12 mouse cellular contexts compared by ENCODE assay signal in genomic region chr16:50072853-50073360, GRCm38 (mm10).
DNase-seq lines count a peak whose midpoint lies in the region; ATAC-seq and TF ChIP-seq lines count a peak whose summit lies in the region.
"Had no signal": no experiment of that assay in that cellular context is flagged by ENCODE, and none has a peak within 500 bp of the region (broad histone marks: within the 10 kb centered on the region; RNA-seq: fewer than 3 reads in every experiment).

No protein-coding gene starts in this region.

- peak; percentile 13 for DNase-seq in embryo, embryonic 10.5 days (ENCODE audit: low spot score)
- no peak for DNase-seq in liver, postnatal 0 days
- DNase-seq in adrenal gland, postnatal 36 days: no peak
- DNase-seq: kidney, adult 8-10 months; lung, postnatal 4 days; thymus, postnatal 25 days had no signal

- no peak for TF ChIP-seq EP300 in liver, postnatal 0 days (IDR thresholded peaks at IDR 0.05; ENCODE audit: low read depth)

- no peak for ATAC-seq in embryonic facial prominence, embryonic 13.5 days (ENCODE audit: insufficient number of reproducible peaks, insufficient read depth, low FRiP score, low TSS enrichment, low read depth)
- peak; percentile 48; the same call in 1 of the 2 replicates for ATAC-seq in hindbrain, embryonic 12.5 days (ENCODE audit: low FRiP score)
- peak; percentile 8; the same call in 1 of the 2 replicates for ATAC-seq in midbrain, embryonic 13.5 days
- no peak for ATAC-seq in megakaryocyte-erythroid progenitor cell, adult 5-6 weeks (replicated peaks; ENCODE audit: low FRiP score, low TSS enrichment, poor library complexity, severe bottlenecking)
- no peak for ATAC-seq in liver, postnatal 0 days
- ATAC-seq: CD4-positive, CD25-positive, alpha-beta regulatory T cell, adult 4 months; liver, embryonic 12.5 days had no signal

- H3K4me1 ChIP-seq in embryonic facial prominence, embryonic 13.5 days: no peaks in the 10 kb centered on the region
- H3K4me1 ChIP-seq in hindbrain, embryonic 12.5 days: no peaks in the 10 kb centered on the region; the same call in 1 of the 2 replicates
- peaks cover 11% of the 10 kb centered on the region for H3K4me1 ChIP-seq in midbrain, embryonic 13.5 days (replicated peaks)
- no peaks in the 10 kb centered on the region for H3K4me1 ChIP-seq in liver, postnatal 0 days (ENCODE audit: insufficient read depth)

- no peaks in the 10 kb centered on the region for H3K9me3 ChIP-seq in embryonic facial prominence, embryonic 13.5 days
- H3K9me3 ChIP-seq in hindbrain, embryonic 12.5 days (replicated peaks): no peaks in the 10 kb centered on the region
- H3K9me3 ChIP-seq in midbrain, embryonic 13.5 days: 0 out of 2 replicates have a peak, but pooled peaks cover 3% of the 10 kb centered on the region
- no peaks in the 10 kb centered on the region for H3K9me3 ChIP-seq in liver, postnatal 0 days (ENCODE audit: low read length)
- H3K9me3 ChIP-seq: liver, embryonic 12.5 days had no signal

- H3K27ac ChIP-seq in embryonic facial prominence, embryonic 13.5 days: no peak overlapping the region
- H3K27ac ChIP-seq in hindbrain, embryonic 12.5 days: no peak overlapping the region
- no peak overlapping the region for H3K27ac ChIP-seq in midbrain, embryonic 13.5 days
- no peak overlapping the region for H3K27ac ChIP-seq in liver, postnatal 0 days (ENCODE audit: low read depth)
- H3K27ac ChIP-seq: liver, embryonic 12.5 days had no signal

- no peak overlapping the region for H3K9ac ChIP-seq in embryonic facial prominence, embryonic 13.5 days
- H3K9ac ChIP-seq in hindbrain, embryonic 12.5 days: 0 out of 2 replicates have a peak overlapping the region, but pooled peaks have one; percentile 38
- peak overlapping the region; percentile 28; the same call in 1 of the 2 replicates for H3K9ac ChIP-seq in midbrain, embryonic 13.5 days (replicated peaks)
- H3K9ac ChIP-seq in liver, postnatal 0 days (replicated peaks): no peak overlapping the region
- H3K9ac ChIP-seq: liver, embryonic 12.5 days had no signal

- peak overlapping the region; percentile 31 for H3K4me2 ChIP-seq in embryonic facial prominence, embryonic 13.5 days
- peak overlapping the region; percentile 45 for H3K4me2 ChIP-seq in hindbrain, embryonic 12.5 days (replicated peaks)
- peak overlapping the region; percentile 49 for H3K4me2 ChIP-seq in midbrain, embryonic 13.5 days (replicated peaks)
- no peak overlapping the region for H3K4me2 ChIP-seq in liver, postnatal 0 days (ENCODE audit: low read depth, low read length)
- H3K4me2 ChIP-seq: liver, embryonic 12.5 days had no signal

- no peaks in the 10 kb centered on the region for H3K27me3 ChIP-seq in embryonic facial prominence, embryonic 13.5 days
- H3K27me3 ChIP-seq in hindbrain, embryonic 12.5 days: no peaks in the 10 kb centered on the region
- no peaks in the 10 kb centered on the region for H3K27me3 ChIP-seq in midbrain, embryonic 13.5 days
- H3K27me3 ChIP-seq in liver, postnatal 0 days (ENCODE audit: insufficient read depth, low read length): no peaks in the 10 kb centered on the region
- H3K27me3 ChIP-seq: liver, embryonic 12.5 days had no signal

- no peak for TF ChIP-seq CTCF in liver, postnatal 0 days (IDR thresholded peaks at IDR 0.05; ENCODE audit: low read depth)

- no peak overlapping the region for H3K4me3 ChIP-seq in embryonic facial prominence, embryonic 13.5 days
- H3K4me3 ChIP-seq in hindbrain, embryonic 12.5 days: peak overlapping the region; percentile 6; the same call in 1 of the 2 replicates
- peak overlapping the region; percentile 20 for H3K4me3 ChIP-seq in midbrain, embryonic 13.5 days (replicated peaks)
- H3K4me3 ChIP-seq in liver, postnatal 0 days (ENCODE audit: low read depth, low read length): no peak overlapping the region
- H3K4me3 ChIP-seq: liver, embryonic 12.5 days had no signal

- H3K36me3 ChIP-seq in embryonic facial prominence, embryonic 13.5 days: no peaks in the 10 kb centered on the region
- no peaks in the 10 kb centered on the region for H3K36me3 ChIP-seq in hindbrain, embryonic 12.5 days
- H3K36me3 ChIP-seq in midbrain, embryonic 13.5 days: no peaks in the 10 kb centered on the region
- no peaks in the 10 kb centered on the region for H3K36me3 ChIP-seq in liver, postnatal 0 days (replicated peaks; ENCODE audit: insufficient read depth, low read length)
- H3K36me3 ChIP-seq: liver, embryonic 12.5 days had no signal

- WGBS in embryonic facial prominence, embryonic 13.5 days: 47% methylated on average over 14 of the region's 14 CpGs
- 32% methylated on average over 14 of the region's 14 CpGs for WGBS in hindbrain, embryonic 12.5 days
- WGBS in midbrain, embryonic 13.5 days: 21% methylated on average over 14 of the region's 14 CpGs
- 76% methylated on average over 14 of the region's 14 CpGs for WGBS in liver, postnatal 0 days (ENCODE audit: insufficient replicate concordance)

Comparison
In these comparisons a context has a peak if more than half of its experiments do, and no peak if none do; other contexts are left out.
1. ATAC-seq: peak in hindbrain, embryonic 12.5 days (single experiment) and midbrain, embryonic 13.5 days (single experiment); none in embryonic facial prominence, embryonic 13.5 days (single experiment), megakaryocyte-erythroid progenitor cell, adult 5-6 weeks (single experiment) and liver, postnatal 0 days (single experiment).
2. H3K4me3 ChIP-seq: peak in hindbrain, embryonic 12.5 days (single experiment) and midbrain, embryonic 13.5 days (single experiment); none in embryonic facial prominence, embryonic 13.5 days (single experiment) and liver, postnatal 0 days (single experiment).
3. H3K9ac ChIP-seq: peak in hindbrain, embryonic 12.5 days (single experiment) and midbrain, embryonic 13.5 days (single experiment); none in embryonic facial prominence, embryonic 13.5 days (single experiment) and liver, postnatal 0 days (single experiment).